Mouse (Mus musculus): ENCODE data around the gene Homez. TPM values are rescaled to one million over a fixed set of nuclear protein-coding genes. Genes with fewer than 3 reads are reported as not detected.

Homez gene
- 9.3 and 11.7 TPM in 2 replicates for polyA plus RNA-seq (2014; fragmentation: Nextera tagmentation; extraction: Ambion mirVana)

DNA sequence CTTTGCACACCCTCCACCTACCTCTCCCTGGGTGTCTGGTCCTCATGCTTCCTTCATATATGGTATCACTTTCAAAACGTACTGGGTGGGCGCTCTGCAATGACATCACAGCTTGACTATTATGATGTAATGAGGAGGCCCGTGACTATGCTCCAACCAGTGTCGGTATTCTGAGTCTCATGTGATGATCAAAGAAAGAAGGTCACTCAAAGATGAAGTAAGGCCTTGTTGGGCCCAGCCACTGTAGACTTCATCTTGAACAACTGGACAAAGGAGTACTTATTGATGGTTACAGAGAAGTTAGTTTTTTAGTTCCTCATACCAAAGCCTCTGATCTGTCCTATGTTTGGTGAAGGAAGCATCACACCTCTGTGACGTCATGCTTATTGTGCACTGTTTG, at the start of gene Homez:
Gene Homez, minus strand, starts transcription at position 101 of the 400 bp plus-strand sequence.
- no peak within 1 kb of the TSS for H3K4me2 ChIP-seq (ENCODE audit: low read length)
- no peaks in the 10 kb centered on the region for H3K36me3 ChIP-seq (ENCODE audit: control insufficient read depth, insufficient read depth, low read length)
- DNase-seq (ENCODE audit: low spot score), result no peak
- WGBS, result 90% methylated on average over 5 of the region's 5 CpGs
- no peak within 1 kb of the TSS for H3K27ac ChIP-seq (ENCODE audit: low read depth, low read length)
- H3K4me1 ChIP-seq (ENCODE audit: control insufficient read depth, insufficient read depth, low read length), result 0 out of 2 replicates have a peak, but pooled peaks cover 5% of the 10 kb centered on the region
- no peak within 1 kb of the TSS for H3K9ac ChIP-seq (ENCODE audit: low read length)
- no peaks in the 10 kb centered on the region for H3K9me3 ChIP-seq (replicated peaks; ENCODE audit: control insufficient read depth, low read length)
- H3K27me3 ChIP-seq (replicated peaks; ENCODE audit: control insufficient read depth, insufficient read depth, low read length), result no peaks in the 10 kb centered on the region
- no peak for ATAC-seq
- no peak within 1 kb of the TSS for H3K4me3 ChIP-seq (ENCODE audit: low read depth, low read length)

- Histone ChIP-seq H3K36me3 (ENCODE audit: control insufficient read depth, insufficient read depth, low read length) (peaks cover 51% of the 10 kb centered on the region), H3K9me3 (replicated peaks; ENCODE audit: control insufficient read depth, low read length) (peaks cover 12% of the 10 kb centered on the region)
- no peak for ATAC-seq
These were observed 49.4 kb upstream of the Homez start for GRCm38 (mm10) chr14:54920076-54920685.

GRCm38 (mm10) chr14:54913343-54913742, 42.6 kb upstream of the Homez start:
- H3K27ac ChIP-seq (ENCODE audit: low read depth, low read length), result peak overlapping the region; percentile 82
- WGBS, result 18% methylated on average over 10 of the region's 10 CpGs
- peaks cover 49% of the 10 kb centered on the region for H3K36me3 ChIP-seq (ENCODE audit: control insufficient read depth, insufficient read depth, low read length)
- peaks cover 9% of the 10 kb centered on the region; the same call in 1 of the 2 replicates for H3K4me1 ChIP-seq (ENCODE audit: control insufficient read depth, insufficient read depth, low read length)
- no peaks in the 10 kb centered on the region for H3K27me3 ChIP-seq (replicated peaks; ENCODE audit: control insufficient read depth, insufficient read depth, low read length)
- peak overlapping the region; percentile 95 for H3K4me2 ChIP-seq (ENCODE audit: low read length)
- ATAC-seq (peak; percentile 32), DNase-seq (ENCODE audit: low spot score) (no peak)
- no peaks in the 10 kb centered on the region for H3K9me3 ChIP-seq (replicated peaks; ENCODE audit: control insufficient read depth, low read length)
- H3K4me3 ChIP-seq (ENCODE audit: low read depth, low read length), result peak overlapping the region; percentile 96
- H3K9ac ChIP-seq (ENCODE audit: low read length), result peak overlapping the region; percentile 98

More at GRCm38 (mm10) chr14:54920076-54920685, 49.4 kb upstream of the Homez start:
- Histone ChIP-seq H3K4me1 (ENCODE audit: control insufficient read depth, insufficient read depth, low read length) (peaks cover 3% of the 10 kb centered on the region; the same call in 1 of the 2 replicates), H3K27me3 (replicated peaks; ENCODE audit: control insufficient read depth, insufficient read depth, low read length) (no peaks in the 10 kb centered on the region), H3K4me3 (ENCODE audit: low read depth, low read length) (no peak overlapping the region), H3K9ac (ENCODE audit: low read length) (no peak overlapping the region), H3K4me2 (ENCODE audit: low read length) (no peak overlapping the region), H3K27ac (ENCODE audit: low read depth, low read length) (no peak overlapping the region)
- DNase-seq (ENCODE audit: low spot score), result no peak
- 94% methylated on average over 16 of the region's 16 CpGs for WGBS

DNA sequence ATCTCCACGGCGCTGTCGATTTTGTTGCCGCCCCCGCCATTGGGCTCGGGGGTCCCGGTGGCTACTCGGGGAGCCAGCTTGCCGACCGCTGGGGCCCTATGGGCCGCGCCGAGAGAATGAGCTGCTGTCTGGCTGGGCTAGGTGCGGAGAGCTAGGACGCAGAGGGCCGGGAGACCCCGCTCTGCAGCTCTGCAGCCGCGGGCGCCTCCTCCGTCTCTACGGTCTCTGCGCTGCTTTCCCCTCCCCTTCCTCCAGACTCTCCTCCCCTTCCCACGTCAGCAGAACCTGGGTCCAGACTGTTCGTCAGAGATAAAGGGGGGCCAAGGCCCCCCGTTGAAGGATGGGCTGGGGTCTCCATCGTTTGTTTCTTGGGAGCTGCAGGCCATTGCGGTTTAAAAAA, 42.1 kb upstream of the Homez start, which contains the start of gene Slc22a17:
Gene Slc22a17, minus strand, starts transcription at position 247 of the 400 bp plus-strand sequence.
- Histone ChIP-seq H3K27me3 (replicated peaks; ENCODE audit: control insufficient read depth, insufficient read depth, low read length) (no peaks in the 10 kb centered on the region), H3K4me1 (ENCODE audit: control insufficient read depth, insufficient read depth, low read length) (peaks cover 9% of the 10 kb centered on the region; the same call in 1 of the 2 replicates), H3K27ac (ENCODE audit: low read depth, low read length) (peak within 1 kb of the TSS; percentile 82), H3K9ac (ENCODE audit: low read length) (peak within 1 kb of the TSS; percentile 98), H3K9me3 (replicated peaks; ENCODE audit: control insufficient read depth, low read length) (no peaks in the 10 kb centered on the region), H3K4me3 (ENCODE audit: low read depth, low read length) (peak within 1 kb of the TSS; percentile 96), H3K4me2 (ENCODE audit: low read length) (peak within 1 kb of the TSS; percentile 95), H3K36me3 (ENCODE audit: control insufficient read depth, insufficient read depth, low read length) (peaks cover 50% of the 10 kb centered on the region)
- WGBS, result 0% methylated on average over 28 of the region's 28 CpGs
- peak; percentile 96 for DNase-seq (ENCODE audit: low spot score)
- ATAC-seq, result peak; percentile 97

DNA sequence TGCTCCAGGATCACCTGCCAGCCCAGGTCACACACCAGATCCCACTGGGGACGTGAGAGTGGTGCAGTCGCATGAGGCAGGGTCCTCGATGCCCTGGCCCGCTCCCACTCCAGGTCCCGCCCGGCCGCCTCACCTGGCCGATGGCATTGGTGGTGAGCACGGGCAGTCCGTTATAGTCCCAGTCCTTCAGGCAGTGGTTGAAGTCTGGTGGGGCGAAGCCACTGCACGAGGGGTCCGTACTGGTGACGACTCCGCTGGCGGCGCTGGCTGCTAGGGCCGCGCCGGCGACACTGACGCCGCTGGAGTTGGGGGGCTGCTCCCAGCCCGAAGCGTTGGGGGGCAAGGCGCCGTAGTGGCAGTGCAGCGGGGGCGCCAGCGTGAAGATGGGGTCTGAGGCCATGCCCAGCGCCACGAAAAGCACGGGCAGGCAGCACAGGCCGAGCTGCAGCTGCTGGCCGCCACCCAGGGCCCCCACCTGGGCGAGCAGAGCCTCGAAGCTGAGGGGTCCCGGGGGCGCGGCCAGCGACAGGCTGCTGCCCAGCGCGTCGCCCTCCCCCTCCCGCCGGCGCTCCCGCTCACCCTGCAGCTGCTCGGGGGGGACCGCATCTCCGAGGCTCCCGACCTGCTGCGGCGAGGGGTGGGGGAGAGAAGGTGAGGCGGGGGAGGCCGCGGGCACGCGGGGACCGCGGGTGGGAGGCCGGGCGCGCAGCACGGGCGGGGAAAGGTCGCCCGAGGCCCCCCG, 41.5 kb upstream of the Homez start:
- Histone ChIP-seq H3K4me1 (ENCODE audit: control insufficient read depth, insufficient read depth, low read length) (peaks cover 9% of the 10 kb centered on the region; the same call in 1 of the 2 replicates), H3K9ac (ENCODE audit: low read length) (peak overlapping the region; percentile 98), H3K27me3 (replicated peaks; ENCODE audit: control insufficient read depth, insufficient read depth, low read length) (no peaks in the 10 kb centered on the region), H3K27ac (ENCODE audit: low read depth, low read length) (peak overlapping the region; percentile 82), H3K36me3 (ENCODE audit: control insufficient read depth, insufficient read depth, low read length) (peaks cover 50% of the 10 kb centered on the region), H3K9me3 (replicated peaks; ENCODE audit: control insufficient read depth, low read length) (no peaks in the 10 kb centered on the region), H3K4me3 (ENCODE audit: low read depth, low read length) (peak overlapping the region; percentile 96), H3K4me2 (ENCODE audit: low read length) (peak overlapping the region; percentile 95)
- 2% methylated on average over 57 of the region's 69 CpGs for WGBS
- ATAC-seq (peak; percentile 68), DNase-seq (ENCODE audit: low spot score) (peak; percentile 31)

DNA sequence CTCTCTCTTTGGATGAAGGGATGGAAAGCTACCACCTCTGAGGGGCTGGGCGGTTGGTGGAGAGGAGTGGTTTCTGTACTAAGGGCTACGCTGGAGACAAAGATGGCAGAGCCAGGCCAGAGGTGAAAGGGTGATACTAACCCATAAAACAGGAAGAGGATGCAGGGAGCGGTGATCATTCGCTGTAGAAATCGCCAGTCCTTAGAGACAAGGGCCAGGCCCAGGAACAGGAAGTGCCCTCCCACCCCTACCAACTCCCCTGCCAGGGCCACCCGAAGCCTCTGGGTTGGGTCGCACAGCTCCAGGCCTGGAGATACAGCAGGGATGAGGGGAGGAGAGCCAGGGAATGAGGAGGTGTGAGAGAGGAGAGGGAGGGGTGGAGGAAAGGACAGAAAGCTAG, 37.9 kb upstream of the Homez start:
- H3K4me3 ChIP-seq (ENCODE audit: low read depth, low read length), result no peak overlapping the region
- H3K9me3 ChIP-seq (replicated peaks; ENCODE audit: control insufficient read depth, low read length), result no peaks in the 10 kb centered on the region
- H3K4me1 ChIP-seq (ENCODE audit: control insufficient read depth, insufficient read depth, low read length), result peaks cover 9% of the 10 kb centered on the region; the same call in 1 of the 2 replicates
- no peak overlapping the region for H3K4me2 ChIP-seq (ENCODE audit: low read length)
- WGBS, result 87% methylated on average over 7 of the region's 7 CpGs
- no peak for DNase-seq (ENCODE audit: low spot score)
- no peak overlapping the region for H3K9ac ChIP-seq (ENCODE audit: low read length)
- no peaks in the 10 kb centered on the region for H3K27me3 ChIP-seq (replicated peaks; ENCODE audit: control insufficient read depth, insufficient read depth, low read length)
- peaks cover 55% of the 10 kb centered on the region for H3K36me3 ChIP-seq (ENCODE audit: control insufficient read depth, insufficient read depth, low read length)
- no peak overlapping the region for H3K27ac ChIP-seq (ENCODE audit: low read depth, low read length)
- no peak for ATAC-seq

GRCm38 (mm10) chr14:54903641-54904040, 32.9 kb upstream of the Homez start:
- peaks cover 40% of the 10 kb centered on the region for H3K36me3 ChIP-seq (ENCODE audit: control insufficient read depth, insufficient read depth, low read length)
- H3K4me2 ChIP-seq (ENCODE audit: low read length), result no peak overlapping the region
- DNase-seq (ENCODE audit: low spot score) (no peak), ATAC-seq (no peak)
- no peak overlapping the region for H3K9ac ChIP-seq (ENCODE audit: low read length)
- H3K9me3 ChIP-seq (replicated peaks; ENCODE audit: control insufficient read depth, low read length), result no peaks in the 10 kb centered on the region
- H3K4me1 ChIP-seq (ENCODE audit: control insufficient read depth, insufficient read depth, low read length), result no peaks in the 10 kb centered on the region
- no peak overlapping the region for H3K4me3 ChIP-seq (ENCODE audit: low read depth, low read length)
- WGBS, result 89% methylated on average over 4 of the region's 4 CpGs
- no peaks in the 10 kb centered on the region for H3K27me3 ChIP-seq (replicated peaks; ENCODE audit: control insufficient read depth, insufficient read depth, low read length)
- no peak overlapping the region for H3K27ac ChIP-seq (ENCODE audit: low read depth, low read length)

- under 1% methylated on average over 3 of the region's 3 CpGs for WGBS
- no peak overlapping the region for H3K4me2 ChIP-seq (ENCODE audit: low read length)
- ATAC-seq (peak; percentile 69), DNase-seq (ENCODE audit: low spot score) (peak; percentile 94)
- H3K4me1 ChIP-seq (ENCODE audit: control insufficient read depth, insufficient read depth, low read length), result peaks cover 7% of the 10 kb centered on the region
- no peaks in the 10 kb centered on the region for H3K9me3 ChIP-seq (replicated peaks; ENCODE audit: control insufficient read depth, low read length)
- H3K36me3 ChIP-seq (ENCODE audit: control insufficient read depth, insufficient read depth, low read length), result peaks cover 42% of the 10 kb centered on the region
- H3K4me3 ChIP-seq (ENCODE audit: low read depth, low read length), result no peak overlapping the region
- H3K27ac ChIP-seq (ENCODE audit: low read depth, low read length), result no peak overlapping the region
- H3K9ac ChIP-seq (ENCODE audit: low read length), result no peak overlapping the region
- no peaks in the 10 kb centered on the region for H3K27me3 ChIP-seq (replicated peaks; ENCODE audit: control insufficient read depth, insufficient read depth, low read length)
These were observed 29.6 kb upstream of the Homez start for GRCm38 (mm10) chr14:54900383-54900782.

DNA sequence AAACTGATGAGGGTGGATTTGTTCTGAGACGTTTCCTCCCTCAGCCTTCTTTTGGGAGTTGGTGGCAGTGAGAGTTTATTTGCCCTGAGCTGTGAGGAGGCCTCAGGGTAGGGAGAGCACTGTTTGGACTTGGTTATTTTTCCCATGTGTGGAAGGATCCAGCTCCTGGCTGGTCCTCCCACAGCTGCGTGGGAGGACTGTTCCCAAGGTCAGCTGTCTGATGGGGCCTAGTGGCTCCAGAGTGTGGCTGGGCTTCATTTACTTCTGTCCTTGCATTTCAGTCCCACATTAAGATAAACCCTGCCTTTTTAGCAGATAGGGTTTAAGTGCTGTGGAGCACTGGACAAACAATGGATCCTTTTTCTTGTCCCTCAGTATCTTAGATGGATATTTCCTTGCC, 26.7 kb upstream of the Homez start:
- DNase-seq (ENCODE audit: low spot score), result no peak
- no peaks in the 10 kb centered on the region for H3K9me3 ChIP-seq (replicated peaks; ENCODE audit: control insufficient read depth, low read length)
- H3K4me1 ChIP-seq (ENCODE audit: control insufficient read depth, insufficient read depth, low read length), result peaks cover 13% of the 10 kb centered on the region
- no peak overlapping the region for H3K4me2 ChIP-seq (ENCODE audit: low read length)
- WGBS, result 66% methylated on average over 2 of the region's 2 CpGs
- H3K36me3 ChIP-seq (ENCODE audit: control insufficient read depth, insufficient read depth, low read length), result peaks cover 38% of the 10 kb centered on the region
- H3K4me3 ChIP-seq (ENCODE audit: low read depth, low read length), result no peak overlapping the region
- H3K9ac ChIP-seq (ENCODE audit: low read length), result no peak overlapping the region
- H3K27ac ChIP-seq (ENCODE audit: low read depth, low read length), result no peak overlapping the region
- H3K27me3 ChIP-seq (replicated peaks; ENCODE audit: control insufficient read depth, insufficient read depth, low read length), result no peaks in the 10 kb centered on the region
- no peak for ATAC-seq
